Mouse (Mus musculus) heart, postnatal 0 days (tissue): ENCODE measurements around the gene Emc10.

Experiments used
- CTCF ChIP-seq: IDR thresholded peaks from 2 replicates; pipeline ENCODE4 v1.5.1; 2016; ENCODE audit warnings: antibody characterized with exemption, control low read depth, low read depth
- EP300 ChIP-seq: IDR thresholded peaks from 2 replicates; pipeline ENCODE4 v1.6.1; 2016; ENCODE audit warnings: antibody characterized with exemption, low read depth

DNA sequence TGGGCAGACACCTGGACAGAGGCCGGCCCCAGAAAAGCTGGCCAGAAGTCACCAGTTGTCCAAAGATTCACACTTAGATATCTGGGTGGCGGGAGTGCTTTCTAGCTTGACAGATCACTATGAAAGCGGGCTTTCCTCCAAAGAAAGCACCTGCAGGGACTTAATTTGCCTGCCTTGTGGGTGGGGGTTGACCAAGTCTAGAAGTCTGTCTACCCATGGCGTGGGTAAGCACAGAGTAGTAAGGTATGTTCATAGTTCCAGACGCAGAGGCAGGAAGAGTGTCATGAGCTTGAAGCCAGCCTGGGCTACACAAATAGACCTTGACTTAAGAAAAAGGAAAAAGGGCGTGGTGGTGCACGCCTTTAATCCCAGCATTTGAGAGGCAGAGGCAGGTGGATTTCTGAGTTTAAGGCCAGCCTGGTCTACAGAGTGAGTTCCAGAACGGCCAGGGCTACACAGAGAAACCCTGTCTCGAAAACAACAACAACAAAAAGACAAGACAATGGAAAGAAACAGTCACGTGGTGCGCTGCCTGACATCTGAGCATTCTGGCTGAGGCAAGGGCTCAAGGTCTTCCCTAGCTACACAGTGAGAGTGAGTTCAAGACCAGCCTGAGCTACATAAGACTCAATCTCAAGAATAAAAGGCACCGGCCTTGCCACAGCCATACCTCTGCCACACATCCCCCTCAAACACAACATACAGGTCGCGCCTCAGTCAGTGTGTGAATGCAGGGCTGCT, 30.3 kb upstream of the Emc10 start:
- TF ChIP-seq CTCF (no peak), EP300 (no peak)
